Mouse (Mus musculus) G1E (cell line): Measurements from ENCODE around the gene Zcchc2.

ENCODE experiments used
- CTCF ChIP-seq: IDR thresholded peaks from 2 replicates; pipeline ENCODE4 v1.5.1; 2012; ENCODE audit warnings: low read depth, low read length, inconsistent platforms, mixed read lengths
- GATA1 ChIP-seq: IDR thresholded peaks from 2 replicates; pipeline ENCODE4 v1.6.1; 2012; ENCODE audit warnings: borderline replicate concordance, low read length, inconsistent platforms, mixed read lengths
- POLR2AphosphoS5 ChIP-seq: IDR thresholded peaks from 2 replicates; pipeline ENCODE4 v1.6.1; 2012; ENCODE audit warnings: low read depth, low read length, inconsistent platforms; ENCODE audit not compliant: insufficient replicate concordance
- TAL1 ChIP-seq: conservative IDR thresholded peaks from 2 replicates; pipeline ENCODE4 v1.6.1; 2012; ENCODE audit warnings: low read depth, low read length, inconsistent platforms, mixed read lengths

DNA sequence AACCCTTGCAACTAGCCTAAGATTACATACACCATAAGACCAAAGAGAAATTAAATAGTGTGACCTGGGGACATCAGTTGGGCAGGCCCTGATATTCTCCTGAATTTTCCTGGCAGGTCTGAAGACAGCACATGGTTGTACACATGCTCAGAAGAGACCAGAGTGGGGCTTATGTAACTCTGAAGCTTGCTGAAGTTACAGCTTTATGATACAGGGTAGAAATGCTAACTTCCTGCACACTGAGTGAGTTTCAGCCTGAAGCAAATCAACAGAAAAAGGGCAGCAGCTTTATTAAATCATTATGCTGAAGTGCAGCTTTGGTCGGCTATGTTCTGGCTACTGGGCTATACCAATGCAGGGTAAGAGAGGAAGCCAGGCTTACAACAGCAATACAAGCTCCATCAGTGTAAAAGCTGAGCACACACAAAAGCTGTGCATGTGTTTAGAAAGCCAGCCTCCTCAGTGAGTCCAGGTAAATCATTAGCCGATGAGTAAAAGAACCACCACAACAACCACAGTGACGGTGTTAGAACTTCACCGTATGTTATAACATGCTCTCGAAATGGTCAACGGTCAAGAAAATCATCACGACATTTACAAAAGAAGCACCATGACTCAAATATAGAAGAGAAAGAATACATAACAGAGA, 12.6 kb upstream of the Zcchc2 start:
- TF ChIP-seq CTCF (no peak), POLR2AphosphoS5 (no peak), GATA1 (no peak), TAL1 (no peak)
